Mouse (Mus musculus) testis, postnatal 14 days (tissue): Measurements from ENCODE around the gene 1700011L22Rik.

Source experiments
- DNase-seq: peaks from one replicate; pipeline ENCODE4 v3.0.0; 2021; ENCODE audit warnings: low spot score

1700011L22Rik gene

DNA sequence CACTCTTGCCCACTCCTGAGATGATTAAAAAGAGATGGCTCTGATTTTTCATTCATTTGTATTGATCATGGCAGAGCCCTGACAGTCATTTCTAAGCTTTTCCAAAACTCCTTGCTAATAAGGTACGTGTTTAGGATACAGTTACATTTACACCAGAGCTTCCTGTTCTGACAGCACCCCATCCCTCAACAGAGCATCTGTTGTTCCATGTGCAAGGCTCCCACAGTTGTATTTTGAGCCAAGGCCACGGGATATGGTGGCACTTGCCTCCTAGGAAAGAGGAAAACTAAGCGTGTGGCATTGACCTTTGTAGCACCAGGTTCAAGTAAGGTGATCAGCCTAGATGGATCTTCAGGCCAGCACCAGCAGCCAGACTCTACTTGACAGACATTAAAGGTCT lies 83.1 kb downstream of the 1700011L22Rik start:
- no peak for DNase-seq

DNA sequence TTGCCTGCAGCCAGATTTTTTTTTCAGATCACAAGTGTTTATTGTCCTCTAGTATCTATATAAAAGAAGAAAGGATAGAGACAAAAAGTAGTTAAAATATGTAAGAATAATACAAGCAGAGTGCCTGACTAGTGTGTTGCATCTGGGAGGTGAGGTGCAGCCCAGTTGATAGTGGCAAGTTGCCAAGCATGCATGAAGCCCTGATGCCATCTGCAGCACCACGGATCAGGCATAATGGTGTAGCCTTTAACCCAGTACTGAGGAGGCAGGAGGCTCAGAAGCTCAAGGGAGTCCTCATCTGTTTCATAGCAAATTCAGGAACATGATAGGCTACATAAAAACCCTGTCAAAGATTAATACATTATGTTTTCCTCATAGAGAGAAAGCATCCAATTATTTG lies 84.0 kb downstream of the 1700011L22Rik start:
- DNase-seq: no peak

DNA sequence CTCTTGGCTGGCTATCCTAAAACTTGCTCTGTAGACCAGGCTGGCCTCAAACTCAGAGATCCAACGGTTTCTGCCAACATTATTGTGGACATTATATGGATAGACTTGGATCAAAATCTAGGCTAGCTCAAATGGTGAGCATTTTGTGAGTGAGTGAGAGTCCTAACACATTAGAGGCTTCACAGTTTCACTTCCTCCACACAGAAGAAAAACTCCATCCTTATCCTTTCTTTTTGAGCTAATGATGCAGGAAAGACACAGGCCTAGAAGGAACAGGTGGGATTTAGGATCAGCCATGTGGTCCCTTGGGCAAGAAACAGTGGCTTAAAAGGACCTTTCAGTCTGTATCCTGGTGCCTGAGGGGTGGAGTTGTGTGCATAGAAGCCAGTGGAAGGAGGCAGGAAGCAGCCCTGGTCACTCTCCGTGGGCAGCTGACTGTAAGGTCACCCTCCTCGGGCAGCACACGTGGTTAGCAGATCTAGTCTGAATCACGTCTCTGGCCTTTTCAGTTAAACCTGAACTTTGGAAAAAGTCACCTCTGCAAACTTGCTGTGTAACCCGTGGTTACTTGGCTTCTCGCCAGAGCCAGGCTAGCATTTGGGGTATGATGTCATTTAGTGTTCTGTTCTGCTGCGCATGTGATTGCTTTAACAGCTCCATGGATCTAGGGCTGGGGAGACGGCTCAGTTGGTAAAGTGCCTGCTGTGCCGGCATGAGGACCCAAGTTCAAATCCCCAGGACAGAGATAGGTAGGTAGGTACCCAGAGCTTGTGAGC lies 85.6 kb downstream of the 1700011L22Rik start:
- DNase-seq: peak; percentile 31

DNA sequence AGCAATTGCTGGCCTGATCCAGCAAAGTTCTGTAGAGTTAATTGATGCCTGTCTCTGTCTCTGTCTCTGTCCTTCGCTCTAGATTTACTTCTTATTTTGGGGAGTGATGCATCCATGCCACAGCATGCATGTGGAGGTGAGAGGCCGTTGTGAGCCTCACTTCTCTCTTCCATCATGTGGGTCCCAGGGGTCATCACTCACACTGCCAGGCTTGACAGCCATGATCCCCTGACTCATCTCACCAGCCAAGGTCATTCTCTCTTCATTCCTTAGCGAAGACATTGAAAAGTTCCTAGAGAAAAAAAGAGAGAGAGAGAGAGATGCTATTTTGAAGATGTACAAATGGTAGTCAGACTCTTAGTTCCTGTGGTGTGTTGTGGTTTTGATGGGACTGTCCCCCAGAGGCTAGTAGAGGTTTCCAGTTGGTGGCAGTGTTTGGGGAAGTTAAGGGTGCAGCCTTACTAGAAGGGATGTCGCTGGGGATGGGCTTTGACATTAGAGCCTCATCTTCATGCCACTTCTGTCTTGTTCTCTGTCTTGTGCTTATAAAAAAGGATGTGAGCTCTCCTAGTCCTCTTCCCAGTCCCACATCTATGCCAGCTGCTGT lies 87.1 kb downstream of the 1700011L22Rik start:
- DNase-seq: no peak
